Mouse (Mus musculus) lung, adult 2 months (tissue): ENCODE measurements around the gene Coro2b.

Experiments
- CTCF ChIP-seq: fragments of 200-500 bp; IDR thresholded peaks from 2 replicates; pipeline ENCODE4 v1.5.1; 2011; ENCODE audit warnings: mild to moderate bottlenecking, low read length, control low read depth; ENCODE audit not compliant: insufficient read depth
- POLR2A ChIP-seq: fragments of 200-500 bp; IDR thresholded peaks from 2 replicates; pipeline ENCODE4 v1.6.1; 2011; ENCODE audit warnings: low read depth, mild to moderate bottlenecking, control low read depth, low read length, borderline replicate concordance; ENCODE audit errors: extremely low read depth

DNA sequence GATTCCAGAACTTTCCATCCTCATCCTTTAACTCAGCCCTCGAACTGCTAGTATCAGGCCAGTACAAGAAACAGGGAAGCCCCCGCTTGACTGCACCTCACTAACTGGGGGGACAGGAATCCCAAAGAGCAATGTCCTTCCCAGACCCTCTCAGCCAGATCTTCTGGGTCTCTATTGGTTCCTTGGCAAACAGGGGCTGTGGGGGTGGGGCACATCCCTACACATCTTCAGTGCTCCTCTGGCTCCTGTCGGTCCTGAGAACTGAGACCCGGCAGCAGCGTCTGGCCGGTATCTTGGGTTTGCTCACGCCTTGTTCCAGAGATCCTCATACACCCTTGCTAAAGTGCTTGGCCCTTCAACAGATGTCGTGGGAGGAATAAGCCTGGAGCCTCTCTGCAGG is 10.0 kb downstream of the Coro2b start:
- TF ChIP-seq POLR2A = no peak
- no peak for TF ChIP-seq CTCF
